Mouse (Mus musculus) C2C12 (cell line): ENCODE measurements around the gene Ptgs1.

Source experiments
- CTCF ChIP-seq: IDR thresholded peaks from one replicate; pipeline ENCODE4 v1.5.1; 2011; ENCODE audit not compliant: control insufficient read depth, insufficient read depth, insufficient read length
- MAX ChIP-seq: IDR thresholded peaks from one replicate; pipeline ENCODE4 v1.6.1; 2011; ENCODE audit warnings: mild to moderate bottlenecking, control low read depth
- MYOD1 ChIP-seq: IDR thresholded peaks from one replicate; pipeline ENCODE4 v1.6.1; 2011; ENCODE audit warnings: low read depth; ENCODE audit not compliant: control insufficient read depth, insufficient read length
- MYOG ChIP-seq: IDR thresholded peaks from one replicate; pipeline ENCODE4 v1.6.1; 2011; ENCODE audit not compliant: control insufficient read depth, insufficient read length; ENCODE audit errors: extremely low read depth

DNA sequence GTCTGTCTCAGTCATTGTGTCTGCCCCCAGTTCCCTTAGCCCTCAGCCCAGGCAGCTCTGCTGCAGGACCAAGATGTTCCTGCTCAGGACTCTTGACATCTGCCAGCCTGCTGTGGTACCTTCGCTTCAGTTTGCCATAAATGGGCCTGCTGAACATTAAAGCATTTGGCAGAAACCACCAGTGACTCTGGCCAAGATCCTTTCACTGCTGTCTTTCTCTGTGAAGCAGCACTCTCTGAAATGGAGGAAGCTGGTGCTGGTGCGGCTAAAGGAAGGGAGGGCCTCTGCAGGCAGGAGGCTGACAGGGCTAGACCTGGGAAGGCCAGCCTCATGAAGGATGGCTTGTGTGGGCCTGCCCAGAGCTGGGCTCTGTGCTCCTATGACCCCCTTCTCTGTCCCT, 46.9 kb upstream of the Ptgs1 start:
- TF ChIP-seq CTCF (no peak), MYOD1 (no peak), MYOG (no peak), MAX (no peak)
